Mouse (Mus musculus): Measurements from ENCODE around the gene Crim1. TPM values are rescaled to one million over a fixed set of nuclear protein-coding genes. Genes with fewer than 3 reads are reported as not detected.

Gene Crim1
- total and polyA plus RNA-seq, 3 experiments, result 14.1 to 72.8 (median 21.9) TPM

DNA sequence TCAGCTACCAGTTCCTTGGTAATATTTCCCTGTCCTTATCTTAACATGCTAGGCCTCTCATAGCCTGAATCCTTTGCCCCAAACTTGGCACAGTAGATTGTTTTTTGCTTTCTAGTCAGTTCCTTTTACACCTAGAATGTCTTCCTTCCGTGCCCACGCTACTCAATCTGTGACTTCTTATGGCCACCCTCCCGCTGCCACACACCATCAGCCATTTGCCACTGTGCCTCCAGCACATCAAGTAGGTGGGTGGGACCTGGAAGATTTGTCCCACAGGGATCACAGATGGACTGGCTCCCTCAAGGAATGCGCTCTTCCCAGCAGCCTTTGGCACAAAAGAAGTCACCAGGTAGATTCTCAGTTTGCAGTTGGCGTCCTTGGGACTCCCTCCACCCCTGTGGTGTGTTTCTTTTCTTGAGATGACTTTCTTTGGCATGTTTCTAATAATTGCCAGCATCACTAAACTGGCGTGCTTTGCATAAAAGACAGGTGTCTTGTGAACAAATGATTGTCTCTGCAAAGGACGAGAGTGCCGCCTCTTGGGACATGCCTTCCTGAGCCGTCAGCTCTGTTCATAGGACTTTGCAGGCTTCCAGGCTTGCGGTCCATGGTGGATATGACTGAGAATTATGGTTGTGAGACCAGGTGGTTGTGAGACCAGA, 92.9 kb downstream of the Crim1 start:
- H3K4me2 ChIP-seq (ENCODE audit: insufficient read depth, low read depth, poor library complexity, severe bottlenecking), result peak overlapping the region; percentile 27
- DNase-seq (ENCODE audit: extremely low read depth), result peak; percentile 57
- no peak overlapping the region for H3K4me3 ChIP-seq (replicated peaks in 1 of 3; ENCODE audit: low read depth in 2 of 3, low read length in 2 of 3, poor library complexity in 1 of 3)
- peaks cover 14 to 38% of the 10 kb centered on the region in 2 experiments for H3K4me1 ChIP-seq (ENCODE audit: control insufficient read depth in 1 of 2, insufficient read depth in 2 of 2)
- no peaks in the 10 kb centered on the region for H3K9me3 ChIP-seq (replicated peaks; ENCODE audit: low read length)
- peak overlapping the region; percentile 48; the same call in 1 of the 2 replicates for H3K27ac ChIP-seq (ENCODE audit: insufficient read depth, low read depth)
- no peak overlapping the region for H3K9ac ChIP-seq (ENCODE audit: insufficient read depth, low read depth)
- no peaks in the 10 kb centered on the region; the same call in 1 of the 2 replicates for H3K79me2 ChIP-seq (replicated peaks; ENCODE audit: control insufficient read depth, extremely low read depth, insufficient read depth, poor library complexity, severe bottlenecking)
- in situ Hi-C loops (cut with MboI; ENCODE audit: low pct_ligation_motif_present, low pct_unique_long_range_greater_than_20kb, low sequenced_read_pairs) (no loop called here), dilution Hi-C loops (cut with MboI; ENCODE audit: extremely low pct_ligation_motif_present, extremely low pct_unique_long_range_greater_than_20kb, low sequenced_read_pairs) (no loop called here)
- peaks cover 28 to 79% of the 10 kb centered on the region in 2 experiments for H3K36me3 ChIP-seq (replicated peaks in 1 of 2; ENCODE audit: control insufficient read depth in 1 of 2, insufficient read depth in 1 of 2, low read length in 1 of 2)
- TF ChIP-seq EP300 (IDR thresholded peaks at IDR 0.05; ENCODE audit: low read length) (peak; percentile 87), NRF1 (IDR thresholded peaks at IDR 0.05; ENCODE audit: low read depth, low read length) (no peak), MAFK (IDR thresholded peaks at IDR 0.05; ENCODE audit: insufficient replicate concordance, low read length) (0 out of 2 replicates have a peak, but pooled peaks have one; percentile 2), MAZ (IDR thresholded peaks at IDR 0.05; ENCODE audit: low read depth, low read length) (no peak), MXI1 (IDR thresholded peaks at IDR 0.05; ENCODE audit: low read depth, low read length) (0 out of 2 replicates have a peak, but pooled peaks have one; percentile 60), SIN3A (IDR thresholded peaks at IDR 0.05; ENCODE audit: low read length) (peak; percentile 70), JUN (IDR thresholded peaks at IDR 0.05; ENCODE audit: insufficient read depth, low read depth, low read length) (peak; percentile 61), MYC (IDR thresholded peaks at IDR 0.05; ENCODE audit: low read depth, low read length) (0 out of 2 replicates have a peak, but pooled peaks have one; percentile 30), ELF1 (IDR thresholded peaks at IDR 0.05; ENCODE audit: low read depth, low read length) (no peak), HCFC1 (IDR thresholded peaks at IDR 0.05; ENCODE audit: low read depth, low read length) (no peak), CHD2 (IDR thresholded peaks at IDR 0.05; ENCODE audit: low read length) (0 out of 2 replicates have a peak, but pooled peaks have one; percentile 16), RAD21 (IDR thresholded peaks at IDR 0.05; ENCODE audit: low read depth, low read length) (peak; percentile 19), CTCF (conservative IDR thresholded peaks at IDR 0.05 in 1 of 2, IDR thresholded peaks at IDR 0.05 in 1 of 2; ENCODE audit: low read depth in 2 of 2, low read length in 2 of 2) (no peak), ZKSCAN1 (IDR thresholded peaks at IDR 0.05; ENCODE audit: borderline replicate concordance, low read depth, low read length) (no peak), USF1 (IDR thresholded peaks at IDR 0.05; ENCODE audit: low read depth, low read length) (no peak), BHLHE40 (IDR thresholded peaks at IDR 0.05; ENCODE audit: low read depth, low read length) (peak; percentile 82), JUND (conservative IDR thresholded peaks at IDR 0.05; ENCODE audit: low read depth, low read length) (peak; percentile 75), MEF2A (IDR thresholded peaks at IDR 0.05; ENCODE audit: borderline replicate concordance, low read depth, low read length) (peak; percentile 75; the same call in 1 of the 2 replicates), GABPA (IDR thresholded peaks at IDR 0.05; ENCODE audit: insufficient replicate concordance, low read depth, low read length) (no peak), POLR2AphosphoS2 (IDR thresholded peaks at IDR 0.05; ENCODE audit: low read depth, low read length) (no peak), ZMIZ1 (IDR thresholded peaks at IDR 0.05; ENCODE audit: low read depth, low read length) (no peak), SMC3 (IDR thresholded peaks at IDR 0.05; ENCODE audit: low read depth, low read length) (no peak; the same call in 1 of the 2 replicates), ZNF384 (IDR thresholded peaks at IDR 0.05; ENCODE audit: low read depth, low read length) (no peak), TCF12 (IDR thresholded peaks at IDR 0.05; ENCODE audit: low read depth, low read length) (peak; percentile 78), RCOR1 (conservative IDR thresholded peaks at IDR 0.05; ENCODE audit: low read depth, low read length) (0 out of 2 replicates have a peak, but pooled peaks have one; percentile 34), ETS1 (conservative IDR thresholded peaks at IDR 0.05; ENCODE audit: low read depth, low read length) (peak; percentile 76), IRF4 (IDR thresholded peaks at IDR 0.05; ENCODE audit: low read depth, low read length) (peak; percentile 88), MAX (IDR thresholded peaks at IDR 0.05; ENCODE audit: low read length) (no peak)
- H3K27me3 ChIP-seq (replicated peaks), result no peaks in the 10 kb centered on the region

Measured in CH12.LX (cell line).